Mouse (Mus musculus): ENCODE data around the gene Zfp36. TPM values are rescaled to one million over a fixed set of nuclear protein-coding genes. Genes with fewer than 3 reads are reported as not detected.

The Zfp36 gene
- polyA plus RNA-seq, 1 experiment from 2014 or later = 6.5 TPM

- H3K36me3 ChIP-seq (ENCODE audit: control insufficient read depth, insufficient read depth) = no peaks in the 10 kb centered on the region
- under 1% methylated on average over 53 of the region's 66 CpGs for WGBS
- H3K27me3 ChIP-seq (replicated peaks; ENCODE audit: control insufficient read depth, insufficient read depth, low read length) = no peaks in the 10 kb centered on the region
- H3K4me1 ChIP-seq (replicated peaks; ENCODE audit: control insufficient read depth, insufficient read depth, low read length) = peaks cover 39% of the 10 kb centered on the region
- peak within 1 kb of the TSS; percentile 83 for H3K27ac ChIP-seq (ENCODE audit: low read length)
- H3K9ac ChIP-seq (replicated peaks; ENCODE audit: low read depth, low read length) = peak within 1 kb of the TSS; percentile 85
- H3K4me3 ChIP-seq (replicated peaks; ENCODE audit: low read length) = peak within 1 kb of the TSS; percentile 75
- no peaks in the 10 kb centered on the region for H3K9me3 ChIP-seq (ENCODE audit: control insufficient read depth, low read length)
- ATAC-seq = peak; percentile 81
- H3K4me2 ChIP-seq (ENCODE audit: low read length) = peak within 1 kb of the TSS; percentile 88
These were observed 7.6 kb downstream of the Zfp36 start, which contains the start of gene Plekhg2 for GRCm38 (mm10) chr7:28372251-28373108. Gene Plekhg2, minus strand, starts transcription at chr7:28372599.

DNA sequence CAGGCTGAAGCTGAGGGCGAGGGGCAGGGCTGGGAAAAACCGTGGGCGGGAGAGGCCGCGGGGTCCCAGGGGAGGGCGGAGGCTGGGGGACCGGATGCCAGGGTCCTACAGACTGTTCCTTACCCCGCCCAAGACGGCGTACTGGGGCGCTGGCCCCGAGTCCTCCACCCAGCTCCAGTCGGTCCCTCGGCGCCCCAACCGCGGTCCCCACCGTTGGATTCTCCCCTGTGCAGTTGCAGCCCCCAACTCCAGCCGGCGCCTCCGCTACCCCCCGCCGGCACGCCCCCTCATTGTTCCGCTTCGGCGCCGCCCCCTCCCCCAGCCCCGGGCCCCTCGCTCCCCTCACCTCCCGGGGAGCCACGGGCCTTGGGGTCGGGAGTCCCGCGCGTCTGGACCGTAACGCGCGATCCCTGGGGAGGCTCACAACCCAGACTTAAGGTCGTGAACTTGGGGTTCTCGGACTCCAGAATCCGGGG, 8.5 kb downstream of the Zfp36 start:
- ATAC-seq = peak; percentile 2; the same call in 1 of the 2 replicates
- H3K4me3 ChIP-seq (replicated peaks; ENCODE audit: low read length) = peak overlapping the region; percentile 75
- peak overlapping the region; percentile 83 for H3K27ac ChIP-seq (ENCODE audit: low read length)
- peaks cover 34% of the 10 kb centered on the region for H3K4me1 ChIP-seq (replicated peaks; ENCODE audit: control insufficient read depth, insufficient read depth, low read length)
- peaks cover 5% of the 10 kb centered on the region; the same call in 1 of the 2 replicates for H3K36me3 ChIP-seq (ENCODE audit: control insufficient read depth, insufficient read depth)
- H3K9ac ChIP-seq (replicated peaks; ENCODE audit: low read depth, low read length) = peak overlapping the region; percentile 85
- no peaks in the 10 kb centered on the region for H3K9me3 ChIP-seq (ENCODE audit: control insufficient read depth, low read length)
- 1% methylated on average over 40 of the region's 43 CpGs for WGBS
- H3K4me2 ChIP-seq (ENCODE audit: low read length) = peak overlapping the region; percentile 88
- H3K27me3 ChIP-seq (replicated peaks; ENCODE audit: control insufficient read depth, insufficient read depth, low read length) = no peaks in the 10 kb centered on the region

GRCm38 (mm10) chr7:28370977-28371513, 9.0 kb downstream of the Zfp36 start:
- Histone ChIP-seq H3K27me3 (replicated peaks; ENCODE audit: control insufficient read depth, insufficient read depth, low read length) (no peaks in the 10 kb centered on the region), H3K36me3 (ENCODE audit: control insufficient read depth, insufficient read depth) (peaks cover 5% of the 10 kb centered on the region; the same call in 1 of the 2 replicates), H3K4me2 (ENCODE audit: low read length) (peak overlapping the region; percentile 88), H3K27ac (ENCODE audit: low read length) (peak overlapping the region; percentile 83), H3K4me1 (replicated peaks; ENCODE audit: control insufficient read depth, insufficient read depth, low read length) (peaks cover 28% of the 10 kb centered on the region), H3K9ac (replicated peaks; ENCODE audit: low read depth, low read length) (peak overlapping the region; percentile 85), H3K9me3 (ENCODE audit: control insufficient read depth, low read length) (no peaks in the 10 kb centered on the region), H3K4me3 (replicated peaks; ENCODE audit: low read length) (peak overlapping the region; percentile 75)
- ATAC-seq = no peak
- 5% methylated on average over 11 of the region's 11 CpGs for WGBS

- H3K27me3 ChIP-seq (replicated peaks; ENCODE audit: control insufficient read depth, insufficient read depth, low read length) = no peaks in the 10 kb centered on the region
- H3K9ac ChIP-seq (replicated peaks; ENCODE audit: low read depth, low read length) = peak overlapping the region; percentile 85
- peak overlapping the region; percentile 75 for H3K4me3 ChIP-seq (replicated peaks; ENCODE audit: low read length)
- WGBS = 94% methylated on average over 14 of the region's 14 CpGs
- H3K27ac ChIP-seq (ENCODE audit: low read length) = no peak overlapping the region
- no peaks in the 10 kb centered on the region for H3K9me3 ChIP-seq (ENCODE audit: control insufficient read depth, low read length)
- no peak for ATAC-seq
- peaks cover 23% of the 10 kb centered on the region for H3K4me1 ChIP-seq (replicated peaks; ENCODE audit: control insufficient read depth, insufficient read depth, low read length)
- H3K4me2 ChIP-seq (ENCODE audit: low read length) = peak overlapping the region; percentile 88
- peaks cover 5% of the 10 kb centered on the region; the same call in 1 of the 2 replicates for H3K36me3 ChIP-seq (ENCODE audit: control insufficient read depth, insufficient read depth)
These were observed 10.0 kb downstream of the Zfp36 start for GRCm38 (mm10) chr7:28370051-28370450.

- H3K27ac ChIP-seq (ENCODE audit: low read length) = no peak overlapping the region
- 92% methylated on average over 16 of the region's 16 CpGs for WGBS
- no peak overlapping the region for H3K9ac ChIP-seq (replicated peaks; ENCODE audit: low read depth, low read length)
- ATAC-seq = no peak
- no peak overlapping the region for H3K4me3 ChIP-seq (replicated peaks; ENCODE audit: low read length)
- H3K4me2 ChIP-seq (ENCODE audit: low read length) = no peak overlapping the region
- H3K27me3 ChIP-seq (replicated peaks; ENCODE audit: control insufficient read depth, insufficient read depth, low read length) = no peaks in the 10 kb centered on the region
- H3K4me1 ChIP-seq (replicated peaks; ENCODE audit: control insufficient read depth, insufficient read depth, low read length) = peaks cover 18% of the 10 kb centered on the region
- peaks cover 13% of the 10 kb centered on the region for H3K36me3 ChIP-seq (ENCODE audit: control insufficient read depth, insufficient read depth)
- H3K9me3 ChIP-seq (ENCODE audit: control insufficient read depth, low read length) = no peaks in the 10 kb centered on the region
These were observed 11.7 kb downstream of the Zfp36 start for GRCm38 (mm10) chr7:28368276-28368920.

GRCm38 (mm10) chr7:28367663-28368275, 12.3 kb downstream of the Zfp36 start:
- peaks cover 18% of the 10 kb centered on the region for H3K4me1 ChIP-seq (replicated peaks; ENCODE audit: control insufficient read depth, insufficient read depth, low read length)
- no peaks in the 10 kb centered on the region for H3K27me3 ChIP-seq (replicated peaks; ENCODE audit: control insufficient read depth, insufficient read depth, low read length)
- H3K27ac ChIP-seq (ENCODE audit: low read length) = no peak overlapping the region
- WGBS = 90% methylated on average over 16 of the region's 16 CpGs
- ATAC-seq = no peak
- H3K36me3 ChIP-seq (ENCODE audit: control insufficient read depth, insufficient read depth) = peaks cover 14% of the 10 kb centered on the region
- no peak overlapping the region for H3K4me3 ChIP-seq (replicated peaks; ENCODE audit: low read length)
- no peak overlapping the region for H3K9ac ChIP-seq (replicated peaks; ENCODE audit: low read depth, low read length)
- no peaks in the 10 kb centered on the region for H3K9me3 ChIP-seq (ENCODE audit: control insufficient read depth, low read length)
- no peak overlapping the region for H3K4me2 ChIP-seq (ENCODE audit: low read length)

DNA sequence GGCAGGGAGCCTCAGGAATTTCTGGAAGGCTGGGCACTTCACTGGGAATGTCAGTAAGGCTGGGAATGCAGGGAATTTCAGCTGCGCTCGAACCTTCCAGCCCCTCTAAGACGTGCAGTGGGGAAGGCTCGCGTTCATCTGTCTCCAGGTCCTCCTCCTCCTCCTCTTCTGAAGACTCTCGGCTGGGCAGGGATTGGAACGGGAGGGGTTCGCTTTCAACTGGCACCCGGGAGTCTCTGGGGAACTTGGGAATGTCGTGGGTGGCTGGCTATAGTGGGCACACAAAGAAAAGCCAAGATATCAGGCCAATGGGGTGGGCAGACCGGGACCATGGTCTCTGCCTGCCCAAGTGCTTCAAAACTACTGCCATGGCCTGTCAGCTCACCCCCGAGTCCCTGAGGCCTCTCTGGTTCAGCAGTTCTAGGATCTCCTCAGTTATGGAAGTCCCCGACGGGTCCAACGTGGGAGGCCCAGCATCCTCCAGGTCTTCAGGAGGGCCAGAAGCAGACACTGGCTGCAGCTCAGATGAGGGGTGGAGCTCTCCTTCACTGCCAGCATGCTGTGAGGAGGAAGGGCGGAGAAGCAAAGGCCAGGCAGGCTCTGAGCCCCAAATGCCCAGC, 17.5 kb downstream of the Zfp36 start:
- H3K27ac ChIP-seq (ENCODE audit: low read length) = no peak overlapping the region
- H3K4me3 ChIP-seq (replicated peaks; ENCODE audit: low read length) = no peak overlapping the region
- no peaks in the 10 kb centered on the region for H3K9me3 ChIP-seq (ENCODE audit: control insufficient read depth, low read length)
- H3K4me1 ChIP-seq (replicated peaks; ENCODE audit: control insufficient read depth, insufficient read depth, low read length) = peaks cover 3% of the 10 kb centered on the region
- no peak overlapping the region for H3K9ac ChIP-seq (replicated peaks; ENCODE audit: low read depth, low read length)
- no peak for ATAC-seq
- H3K36me3 ChIP-seq (ENCODE audit: control insufficient read depth, insufficient read depth) = peaks cover 28% of the 10 kb centered on the region
- 89% methylated on average over 16 of the region's 16 CpGs for WGBS
- H3K27me3 ChIP-seq (replicated peaks; ENCODE audit: control insufficient read depth, insufficient read depth, low read length) = no peaks in the 10 kb centered on the region
- H3K4me2 ChIP-seq (ENCODE audit: low read length) = no peak overlapping the region

- Histone ChIP-seq H3K9me3 (ENCODE audit: control insufficient read depth, low read length) (no peaks in the 10 kb centered on the region), H3K4me1 (replicated peaks; ENCODE audit: control insufficient read depth, insufficient read depth, low read length) (peaks cover 3% of the 10 kb centered on the region), H3K36me3 (ENCODE audit: control insufficient read depth, insufficient read depth) (peaks cover 23% of the 10 kb centered on the region), H3K9ac (replicated peaks; ENCODE audit: low read depth, low read length) (no peak overlapping the region), H3K4me3 (replicated peaks; ENCODE audit: low read length) (no peak overlapping the region), H3K4me2 (ENCODE audit: low read length) (no peak overlapping the region), H3K27ac (ENCODE audit: low read length) (no peak overlapping the region), H3K27me3 (replicated peaks; ENCODE audit: control insufficient read depth, insufficient read depth, low read length) (no peaks in the 10 kb centered on the region)
- ATAC-seq = no peak
- 95% methylated on average over 19 of the region's 20 CpGs for WGBS
These were observed 18.3 kb downstream of the Zfp36 start for GRCm38 (mm10) chr7:28361647-28362341.
